Mouse (Mus musculus) stomach, embryonic 15.5 days (tissue): ENCODE results near the gene Glrx5. TPM values are rescaled to one million over a fixed set of nuclear protein-coding genes. Genes with fewer than 3 reads are reported as not detected.
A peak's percentile ranks its signal among the peaks of the same experiment; 100 is the strongest.

Source experiments
- ATAC-seq: fragments of 200-750 bp; cut with Nextera tagmentation; 2 replicates; pipeline ENCODE4 v1.8.0; 2017; ENCODE audit warnings: low read depth, moderate number of reproducible peaks, moderate TSS enrichment; ENCODE audit not compliant: insufficient read depth, low FRiP score
- H3K27ac ChIP-seq: fragments of 300-500 bp; sonication (generic); 2 replicates; pipeline ENCODE4 v1.5.1; 2015; ENCODE audit warnings: mild to moderate bottlenecking, inconsistent platforms
- H3K27me3 ChIP-seq: fragments of 300-500 bp; sonication (generic); replicated peaks from 2 replicates; pipeline ENCODE4 v1.6.1; 2015; ENCODE audit warnings: inconsistent platforms
- H3K36me3 ChIP-seq: fragments of 300-500 bp; sonication (generic); 2 replicates; pipeline ENCODE4 v1.6.1; 2015; ENCODE audit warnings: inconsistent platforms
- H3K4me1 ChIP-seq: fragments of 300-500 bp; sonication (generic); 2 replicates; pipeline ENCODE4 v1.6.1; 2015; ENCODE audit warnings: inconsistent platforms
- H3K4me2 ChIP-seq: fragments of 300-500 bp; sonication (generic); 2 replicates; pipeline ENCODE4 v1.6.1; 2015; ENCODE audit warnings: mild to moderate bottlenecking, inconsistent platforms
- H3K4me3 ChIP-seq: fragments of 300-500 bp; sonication (generic); replicated peaks from 2 replicates; pipeline ENCODE4 v1.5.1; 2015; ENCODE audit warnings: inconsistent platforms
- H3K9ac ChIP-seq: fragments of 300-500 bp; sonication (generic); 2 replicates; pipeline ENCODE4 v1.6.1; 2015; ENCODE audit warnings: inconsistent platforms
- H3K9me3 ChIP-seq: fragments of 300-500 bp; sonication (generic); 2 replicates; pipeline ENCODE4 v1.6.1; 2016; ENCODE audit warnings: inconsistent platforms
- whole genome bisulfite sequencing: fragments of 180-500 bp; shearing (Covaris S2); methylation state at CpG from one replicate; pipeline ENCODE4 v1.1.7; 2015; 5-methylcytosine and 5-hydroxymethylcytosine counted together
- polyA plus RNA-seq: library from polyadenylated mRNA; unstranded; fragments of >200 nt; fragmentation: Nextera tagmentation; extraction: Ambion mirVana; gene quantifications from 2 replicates; pipeline ENCODE4 v1.2.1, GENCODE M21; 2015

Gene Glrx5
- polyA plus RNA-seq, 1 experiment from 2014 or later, result 193 TPM

- peaks cover 28% of the 10 kb centered on the region for H3K36me3 ChIP-seq
- H3K9ac ChIP-seq, result no peak overlapping the region
- no peaks in the 10 kb centered on the region for H3K27me3 ChIP-seq
- H3K4me1 ChIP-seq, result peaks cover 6% of the 10 kb centered on the region
- WGBS, result 49% methylated on average over 7 of the region's 7 CpGs
- H3K27ac ChIP-seq, result no peak overlapping the region
- H3K9me3 ChIP-seq, result no peaks in the 10 kb centered on the region
- H3K4me3 ChIP-seq, result no peak overlapping the region
- H3K4me2 ChIP-seq, result no peak overlapping the region
- ATAC-seq, result peak; percentile 89
Measured at GRCm38 (mm10) chr12:105038918-105039317, 6.4 kb downstream of the Glrx5 start.

- no peaks in the 10 kb centered on the region for H3K9me3 ChIP-seq
- peak; percentile 56; the same call in 1 of the 2 replicates for ATAC-seq
- H3K9ac ChIP-seq, result no peak overlapping the region
- H3K27ac ChIP-seq, result no peak overlapping the region
- H3K36me3 ChIP-seq, result peaks cover 28% of the 10 kb centered on the region
- H3K4me3 ChIP-seq, result no peak overlapping the region
- H3K27me3 ChIP-seq, result no peaks in the 10 kb centered on the region
- H3K4me2 ChIP-seq, result no peak overlapping the region
- H3K4me1 ChIP-seq, result no peaks in the 10 kb centered on the region; the same call in 1 of the 2 replicates
- WGBS, result 40% methylated on average over 12 of the region's 12 CpGs
Measured at GRCm38 (mm10) chr12:105039578-105040289, 7.2 kb downstream of the Glrx5 start.

DNA sequence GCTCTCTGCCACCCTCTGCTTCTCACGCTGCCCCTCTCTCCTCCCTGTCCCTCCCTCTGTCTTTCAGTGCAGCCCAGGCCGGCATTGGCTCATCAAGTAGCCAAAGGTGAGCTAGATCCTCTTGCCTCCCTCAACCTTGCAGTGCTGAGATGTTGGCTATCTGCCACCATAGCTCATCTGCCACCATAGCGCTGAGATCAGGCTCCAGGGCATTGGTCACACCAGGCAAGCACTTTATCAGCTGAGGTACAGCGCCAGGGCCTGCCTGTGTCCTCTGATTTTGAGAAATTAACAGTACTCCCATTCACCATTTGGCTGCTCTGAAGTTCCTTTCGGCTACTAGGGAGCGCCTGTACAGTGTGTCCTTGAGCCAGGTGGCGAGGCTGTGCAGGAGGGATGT, 8.5 kb downstream of the Glrx5 start:
- WGBS, result 95% methylated on average over 7 of the region's 7 CpGs
- Histone ChIP-seq H3K4me1 (no peaks in the 10 kb centered on the region; the same call in 1 of the 2 replicates), H3K4me3 (no peak overlapping the region), H3K4me2 (no peak overlapping the region), H3K9me3 (no peaks in the 10 kb centered on the region), H3K36me3 (peaks cover 28% of the 10 kb centered on the region), H3K27ac (no peak overlapping the region), H3K27me3 (no peaks in the 10 kb centered on the region), H3K9ac (no peak overlapping the region)
- no peak for ATAC-seq

- Histone ChIP-seq H3K27me3 (no peaks in the 10 kb centered on the region), H3K4me2 (no peak overlapping the region), H3K36me3 (peaks cover 28% of the 10 kb centered on the region), H3K9me3 (no peaks in the 10 kb centered on the region), H3K4me3 (no peak overlapping the region), H3K27ac (no peak overlapping the region), H3K4me1 (no peaks in the 10 kb centered on the region), H3K9ac (no peak overlapping the region)
- WGBS, result 88% methylated on average over 5 of the region's 5 CpGs
- no peak for ATAC-seq
Measured at GRCm38 (mm10) chr12:105043081-105043480, 10.6 kb downstream of the Glrx5 start.

GRCm38 (mm10) chr12:105044775-105045174, 12.3 kb downstream of the Glrx5 start:
- no peak overlapping the region for H3K4me3 ChIP-seq
- 86% methylated on average over 9 of the region's 9 CpGs for WGBS
- H3K27me3 ChIP-seq, result no peaks in the 10 kb centered on the region
- no peak overlapping the region for H3K4me2 ChIP-seq
- peaks cover 28% of the 10 kb centered on the region for H3K36me3 ChIP-seq
- no peak for ATAC-seq
- no peaks in the 10 kb centered on the region for H3K4me1 ChIP-seq
- no peaks in the 10 kb centered on the region for H3K9me3 ChIP-seq
- no peak overlapping the region for H3K9ac ChIP-seq
- no peak overlapping the region for H3K27ac ChIP-seq

DNA sequence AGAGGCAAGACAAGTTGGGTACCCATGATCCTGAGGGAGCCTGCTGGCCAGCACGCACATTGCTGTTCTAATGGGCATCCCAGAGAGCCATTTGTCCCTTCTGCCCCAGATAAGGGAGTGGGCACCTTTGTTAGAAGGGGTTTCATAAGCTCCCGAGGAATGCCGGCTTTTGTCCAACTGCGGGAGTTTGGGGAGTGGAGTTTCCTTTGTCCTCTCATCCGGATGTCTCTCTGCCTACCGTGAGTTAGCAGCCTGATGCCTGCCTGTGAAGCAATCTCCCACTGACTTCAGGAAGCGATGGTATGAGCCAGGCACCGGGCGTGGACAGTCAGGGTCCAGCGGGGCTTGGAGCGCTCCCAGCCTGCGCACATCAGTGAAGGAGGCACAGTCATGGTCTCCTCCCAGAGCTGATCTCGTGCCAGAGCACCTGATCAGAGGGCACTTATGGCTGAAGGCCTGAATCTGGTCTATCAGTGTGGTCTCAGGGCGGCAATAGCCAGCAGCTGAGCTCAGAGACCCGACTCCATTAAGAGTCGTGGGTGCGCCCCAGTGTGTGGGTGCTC, 15.9 kb downstream of the Glrx5 start:
- no peak for ATAC-seq
- H3K4me2 ChIP-seq, result no peak overlapping the region
- H3K4me3 ChIP-seq, result no peak overlapping the region
- no peak overlapping the region for H3K9ac ChIP-seq
- peaks cover under 1% of the 10 kb centered on the region; the same call in 1 of the 2 replicates for H3K36me3 ChIP-seq
- no peaks in the 10 kb centered on the region for H3K27me3 ChIP-seq
- no peaks in the 10 kb centered on the region for H3K4me1 ChIP-seq
- no peaks in the 10 kb centered on the region for H3K9me3 ChIP-seq
- 76% methylated on average over 17 of the region's 17 CpGs for WGBS
- H3K27ac ChIP-seq, result no peak overlapping the region

- no peaks in the 10 kb centered on the region for H3K36me3 ChIP-seq
- no peak overlapping the region for H3K4me3 ChIP-seq
- ATAC-seq, result no peak
- no peak overlapping the region for H3K4me2 ChIP-seq
- no peaks in the 10 kb centered on the region for H3K27me3 ChIP-seq
- H3K9ac ChIP-seq, result no peak overlapping the region
- no peaks in the 10 kb centered on the region for H3K4me1 ChIP-seq
- no peaks in the 10 kb centered on the region for H3K9me3 ChIP-seq
- 75% methylated on average over 12 of the region's 12 CpGs for WGBS
- no peak overlapping the region for H3K27ac ChIP-seq
Measured at GRCm38 (mm10) chr12:105049813-105050212, 17.3 kb downstream of the Glrx5 start.

GRCm38 (mm10) chr12:105050898-105051297, 18.4 kb downstream of the Glrx5 start:
- no peak for ATAC-seq
- 14% methylated on average over 4 of the region's 4 CpGs for WGBS
- H3K36me3 ChIP-seq, result no peaks in the 10 kb centered on the region
- H3K27ac ChIP-seq, result no peak overlapping the region
- no peak overlapping the region for H3K9ac ChIP-seq
- H3K27me3 ChIP-seq, result no peaks in the 10 kb centered on the region
- H3K4me3 ChIP-seq, result no peak overlapping the region
- no peaks in the 10 kb centered on the region for H3K4me1 ChIP-seq
- no peak overlapping the region for H3K4me2 ChIP-seq
- no peaks in the 10 kb centered on the region for H3K9me3 ChIP-seq

DNA sequence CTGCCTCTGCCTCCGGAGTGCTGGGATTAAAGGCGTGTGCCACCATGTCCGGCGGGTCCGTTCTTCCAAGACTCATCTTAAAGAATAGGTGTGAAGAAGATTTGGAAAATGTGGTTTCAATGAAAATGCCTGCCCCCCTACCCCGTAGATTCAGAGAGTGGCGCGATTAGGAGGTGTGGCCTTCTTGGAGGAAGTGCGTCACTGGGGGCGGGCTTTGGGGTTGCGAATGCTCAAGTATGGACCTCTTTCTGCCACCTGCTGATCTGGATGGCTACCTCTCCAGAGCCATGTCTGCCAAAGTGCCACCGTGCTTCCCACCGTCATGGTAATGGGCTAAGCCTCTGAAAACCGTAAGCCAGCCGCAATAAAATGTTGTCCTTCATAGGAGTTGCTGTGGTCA, 21.6 kb downstream of the Glrx5 start:
- no peak overlapping the region for H3K4me3 ChIP-seq
- H3K4me1 ChIP-seq, result no peaks in the 10 kb centered on the region
- H3K9me3 ChIP-seq, result no peaks in the 10 kb centered on the region
- no peak overlapping the region for H3K9ac ChIP-seq
- no peak overlapping the region for H3K4me2 ChIP-seq
- no peaks in the 10 kb centered on the region for H3K36me3 ChIP-seq
- 93% methylated on average over 15 of the region's 15 CpGs for WGBS
- H3K27ac ChIP-seq, result no peak overlapping the region
- H3K27me3 ChIP-seq, result no peaks in the 10 kb centered on the region
- ATAC-seq, result no peak

DNA sequence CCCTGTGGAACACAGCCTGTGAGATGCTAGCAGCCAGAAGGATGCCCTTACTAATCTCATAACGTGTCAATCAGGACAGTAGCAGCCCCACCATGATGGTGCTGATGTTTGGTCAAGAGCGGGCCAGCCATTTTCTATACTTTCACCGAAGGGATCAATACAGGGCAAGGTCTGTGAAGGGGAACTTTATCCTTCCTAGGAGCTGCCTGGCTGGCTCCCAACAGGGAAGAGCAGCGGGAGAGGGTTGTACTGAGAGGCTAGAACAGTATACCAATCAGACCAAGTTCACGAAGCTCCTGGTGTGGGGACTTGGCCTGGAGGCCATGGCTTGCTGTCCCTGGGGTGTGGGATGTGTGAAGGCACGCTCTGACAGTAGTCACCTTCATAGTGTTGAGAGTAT, 22.8 kb downstream of the Glrx5 start:
- no peak overlapping the region for H3K4me3 ChIP-seq
- H3K27me3 ChIP-seq, result no peaks in the 10 kb centered on the region
- H3K36me3 ChIP-seq, result no peaks in the 10 kb centered on the region
- no peak for ATAC-seq
- no peaks in the 10 kb centered on the region for H3K9me3 ChIP-seq
- no peaks in the 10 kb centered on the region for H3K4me1 ChIP-seq
- no peak overlapping the region for H3K9ac ChIP-seq
- H3K27ac ChIP-seq, result no peak overlapping the region
- WGBS, result 82% methylated on average over 6 of the region's 6 CpGs
- no peak overlapping the region for H3K4me2 ChIP-seq

GRCm38 (mm10) chr12:105060006-105060405, 27.5 kb downstream of the Glrx5 start:
- Histone ChIP-seq H3K4me2 (no peak overlapping the region), H3K27ac (no peak overlapping the region), H3K36me3 (no peaks in the 10 kb centered on the region), H3K4me3 (no peak overlapping the region), H3K9ac (no peak overlapping the region), H3K27me3 (no peaks in the 10 kb centered on the region), H3K9me3 (no peaks in the 10 kb centered on the region), H3K4me1 (no peaks in the 10 kb centered on the region)
- ATAC-seq, result no peak
- 77% methylated on average over 2 of the region's 2 CpGs for WGBS

GRCm38 (mm10) chr12:105063201-105064134, 31.0 kb downstream of the Glrx5 start:
- H3K9ac ChIP-seq, result no peak overlapping the region
- no peak for ATAC-seq
- no peaks in the 10 kb centered on the region for H3K9me3 ChIP-seq
- no peak overlapping the region for H3K27ac ChIP-seq
- 55% methylated on average over 28 of the region's 28 CpGs for WGBS
- H3K4me1 ChIP-seq, result no peaks in the 10 kb centered on the region
- H3K4me2 ChIP-seq, result no peak overlapping the region
- no peak overlapping the region for H3K4me3 ChIP-seq
- no peaks in the 10 kb centered on the region for H3K27me3 ChIP-seq
- H3K36me3 ChIP-seq, result no peaks in the 10 kb centered on the region
